Mouse (Mus musculus) liver, embryonic 14.5 days (tissue): ENCODE measurements around the gene Fnip2. TPM values are rescaled to one million over a fixed set of nuclear protein-coding genes. Genes with fewer than 3 reads are reported as not detected.

Experiments
- ATAC-seq: fragments of 200-750 bp; cut with Nextera tagmentation; 2 replicates; pipeline ENCODE4 v1.8.0; 2017; ENCODE audit warnings: moderate number of reproducible peaks, mild to moderate bottlenecking, moderate library complexity; ENCODE audit not compliant: insufficient read depth
- DNase-seq, 3 experiments: peaks; one replicate each; pipeline ENCODE4 v3.0.0-alpha.2; 2012 to 2013; ENCODE audit warnings: low read depth in 3 of 3, low spot score in 3 of 3
- H3K27ac ChIP-seq: fragments of 300-500 bp; sonication (generic); 2 replicates; pipeline ENCODE4 v1.5.1; 2014; ENCODE audit warnings: moderate library complexity, mild to moderate bottlenecking, control low read depth, inconsistent platforms
- H3K27me3 ChIP-seq: fragments of 300-500 bp; sonication (generic); 2 replicates; pipeline ENCODE4 v1.6.1; 2014; ENCODE audit warnings: mild to moderate bottlenecking, low read length, moderate library complexity; ENCODE audit not compliant: control insufficient read depth, insufficient read depth
- H3K36me3 ChIP-seq: fragments of 300-500 bp; sonication (generic); replicated peaks from 2 replicates; pipeline ENCODE4 v1.6.1; 2014; ENCODE audit warnings: low read depth; ENCODE audit not compliant: control insufficient read depth, insufficient read depth
- H3K4me1 ChIP-seq, 2 experiments: fragments of 200-500 bp in 1 of 2; fragments of 300-500 bp in 1 of 2; sonication (generic) in 1 of 2; replicated peaks; 2 replicates each; pipeline ENCODE4 v1.6.1; 2012 to 2014; ENCODE audit warnings: antibody characterized with exemption in 1 of 2, inconsistent platforms in 1 of 2, low read length in 1 of 2; ENCODE audit not compliant: control insufficient read depth in 2 of 2, insufficient read depth in 2 of 2
- H3K4me2 ChIP-seq: fragments of 300-500 bp; sonication (generic); 2 replicates; pipeline ENCODE4 v1.6.1; 2014; ENCODE audit warnings: low read depth, mild to moderate bottlenecking, control low read depth, moderate library complexity
- H3K4me3 ChIP-seq, 2 experiments: fragments of 200-500 bp in 1 of 2; fragments of 300-500 bp in 1 of 2; sonication (generic) in 1 of 2; 2 replicates each; pipeline ENCODE4 v1.5.1; 2012 to 2014; ENCODE audit warnings: low read depth in 2 of 2, low read length in 2 of 2, mild to moderate bottlenecking in 2 of 2, control low read depth in 1 of 2, inconsistent platforms in 1 of 2, moderate library complexity in 1 of 2; ENCODE audit not compliant: insufficient read depth in 1 of 2
- H3K9ac ChIP-seq: fragments of 300-500 bp; sonication (generic); replicated peaks from 2 replicates; pipeline ENCODE4 v1.6.1; 2014; ENCODE audit warnings: mild to moderate bottlenecking, control low read depth, moderate library complexity
- H3K9me3 ChIP-seq: fragments of 300-500 bp; sonication (generic); 2 replicates; pipeline ENCODE4 v1.6.1; 2016; ENCODE audit warnings: low read length, mixed read lengths; ENCODE audit not compliant: control insufficient read depth
- CTCF ChIP-seq: IDR thresholded peaks from 2 replicates; pipeline ENCODE4 v1.5.1; 2016; ENCODE audit warnings: antibody characterized with exemption, low read depth, control low read depth
- EP300 ChIP-seq: IDR thresholded peaks from 2 replicates; pipeline ENCODE4 v1.6.1; 2016; ENCODE audit warnings: antibody characterized with exemption, low read depth
- WGBS: fragments of 180-500 bp; shearing (Covaris S2); extraction: QIAGEN DNeasy Blood & Tissue Kit; methylation state at CpG from one replicate; pipeline ENCODE4 v1.1.7; 2014; ENCODE audit not compliant: insufficient replicate concordance; 5-methylcytosine and 5-hydroxymethylcytosine counted together
- polyA plus RNA-seq, 2 experiments: library from polyadenylated mRNA; depleted of rRNA in 1 of 2; stranded (reverse) in 1 of 2; unstranded in 1 of 2; fragments of >200 nt; fragmentation: Nextera tagmentation in 1 of 2; extraction: Ambion mirVana in 1 of 2; gene quantifications; 2 replicates each; pipeline versions ENCODE4 v1.2.1 to v1.2.3; 2012 to 2014

Fnip2 gene
- polyA plus RNA-seq (2012; rRNA removed) (5.2 and 5.9 TPM in 2 replicates), polyA plus RNA-seq (2014; fragmentation: Nextera tagmentation; extraction: Ambion mirVana) (3.5 TPM in 2 replicates)

DNA sequence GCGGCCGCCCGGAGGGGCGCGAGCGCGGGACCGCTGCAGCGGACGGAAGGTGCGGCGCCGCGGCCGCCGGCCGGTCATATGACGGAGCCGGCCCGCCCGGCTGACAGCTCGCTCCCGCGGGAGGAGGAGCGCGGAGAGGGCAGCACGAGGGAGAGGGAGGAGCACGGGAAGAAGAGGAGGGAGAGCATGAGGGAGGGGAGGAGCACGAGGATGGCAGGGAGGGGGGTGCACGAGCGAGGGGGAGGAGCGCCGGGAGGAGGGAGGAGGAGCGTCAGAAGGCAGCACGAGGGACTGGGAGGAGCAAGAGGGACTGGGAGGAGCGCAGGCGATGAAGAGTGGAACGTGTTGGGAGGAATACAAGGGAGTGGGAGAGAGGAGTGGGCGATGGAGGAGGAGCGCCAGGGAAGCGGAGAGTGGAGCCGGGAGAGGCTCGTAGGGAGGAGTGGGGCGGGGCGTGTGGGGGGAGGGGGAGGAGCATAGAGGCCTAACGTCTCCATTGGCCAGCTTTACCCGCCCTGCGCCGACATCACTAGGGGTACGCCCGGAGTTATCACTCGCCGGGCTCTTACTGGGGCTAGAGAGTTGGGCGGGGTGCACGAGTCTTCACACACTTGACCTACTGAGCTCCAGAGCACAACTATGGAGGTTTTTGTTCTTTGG is at the start of gene Fnip2:
Fnip2 (minus strand) TSS at position 94 of the 660 bp plus-strand sequence.
- no peaks in the 10 kb centered on the region for H3K9me3 ChIP-seq
- H3K4me2 ChIP-seq = peak within 1 kb of the TSS; percentile 91
- H3K36me3 ChIP-seq = no peaks in the 10 kb centered on the region
- no peaks in the 10 kb centered on the region for H3K27me3 ChIP-seq
- peaks cover 18 to 33% of the 10 kb centered on the region in 2 experiments for H3K4me1 ChIP-seq
- DNase-seq (peak; percentile 92 to 94 (median 93)), ATAC-seq (peak; percentile 92)
- 1% methylated on average over 48 of the region's 55 CpGs for WGBS
- H3K9ac ChIP-seq = peak within 1 kb of the TSS; percentile 87
- H3K27ac ChIP-seq = peak within 1 kb of the TSS; percentile 93
- peak within 1 kb of the TSS; percentile 83 to 95 for H3K4me3 ChIP-seq
- no peak for TF ChIP-seq CTCF
- TF ChIP-seq EP300 = peak; percentile 26; the same call in 1 of the 2 replicates

DNA sequence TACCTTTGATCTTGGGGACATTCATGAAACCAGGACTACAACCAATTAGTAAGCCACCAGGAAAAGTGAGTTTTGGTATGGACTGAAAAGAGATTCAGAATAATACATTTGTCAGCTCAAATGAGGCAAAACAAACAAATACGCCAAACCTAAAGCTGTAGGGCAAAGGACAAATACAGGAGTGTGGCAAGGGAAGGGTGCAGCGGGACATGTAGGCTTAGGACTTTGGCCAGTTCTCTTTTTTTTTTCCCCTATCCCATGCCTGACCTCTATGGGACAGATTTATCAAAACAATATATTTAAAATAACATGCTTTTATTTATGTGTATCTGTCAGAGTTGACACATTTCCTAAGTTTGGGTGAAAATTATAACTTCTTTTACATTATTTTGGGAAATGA is 42.3 kb upstream of the Fnip2 start:
- H3K9ac ChIP-seq = no peak overlapping the region
- ATAC-seq (no peak), DNase-seq (no peak)
- no peak overlapping the region for H3K4me3 ChIP-seq
- no peak for TF ChIP-seq CTCF
- TF ChIP-seq EP300 = no peak
- H3K4me1 ChIP-seq = no peaks in the 10 kb centered on the region
- no peaks in the 10 kb centered on the region for H3K9me3 ChIP-seq
- H3K36me3 ChIP-seq = peaks cover 17% of the 10 kb centered on the region
- H3K4me2 ChIP-seq = no peak overlapping the region
- no peak overlapping the region for H3K27ac ChIP-seq
- H3K27me3 ChIP-seq = no peaks in the 10 kb centered on the region
- WGBS = 76% methylated on average over 2 of the region's 2 CpGs

DNA sequence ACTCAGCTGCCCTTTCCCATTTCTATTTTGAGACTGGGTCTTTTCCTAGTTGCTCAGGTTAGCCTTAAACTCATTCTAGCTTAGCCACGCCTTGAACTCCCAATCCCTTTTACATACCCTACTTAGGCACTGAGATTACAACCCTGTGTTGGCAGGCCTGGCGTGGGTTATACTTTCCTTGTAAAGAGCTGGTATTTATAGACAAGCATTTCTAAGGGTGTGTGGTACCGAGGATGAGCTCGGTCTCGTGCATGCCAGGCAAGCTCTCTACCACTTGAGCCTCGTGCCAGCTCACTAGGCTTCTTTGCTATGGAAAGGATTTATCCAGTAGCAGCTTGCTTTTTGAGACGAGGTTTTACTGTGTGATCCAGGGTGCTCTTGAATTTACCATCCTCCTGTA is 27.9 kb upstream of the Fnip2 start:
- H3K9me3 ChIP-seq = no peaks in the 10 kb centered on the region
- H3K4me2 ChIP-seq = no peak overlapping the region
- H3K36me3 ChIP-seq = peaks cover 60% of the 10 kb centered on the region
- H3K27me3 ChIP-seq = no peaks in the 10 kb centered on the region
- 81% methylated on average over 7 of the region's 7 CpGs for WGBS
- no peak for ATAC-seq
- no peak overlapping the region for H3K4me3 ChIP-seq
- no peak overlapping the region for H3K9ac ChIP-seq
- H3K4me1 ChIP-seq = peaks cover 3 to 8% of the 10 kb centered on the region in 2 experiments; a peak in 3 of 4 replicates
- no peak overlapping the region for H3K27ac ChIP-seq
- DNase-seq = no peak
- TF ChIP-seq EP300 = no peak
- no peak for TF ChIP-seq CTCF

DNA sequence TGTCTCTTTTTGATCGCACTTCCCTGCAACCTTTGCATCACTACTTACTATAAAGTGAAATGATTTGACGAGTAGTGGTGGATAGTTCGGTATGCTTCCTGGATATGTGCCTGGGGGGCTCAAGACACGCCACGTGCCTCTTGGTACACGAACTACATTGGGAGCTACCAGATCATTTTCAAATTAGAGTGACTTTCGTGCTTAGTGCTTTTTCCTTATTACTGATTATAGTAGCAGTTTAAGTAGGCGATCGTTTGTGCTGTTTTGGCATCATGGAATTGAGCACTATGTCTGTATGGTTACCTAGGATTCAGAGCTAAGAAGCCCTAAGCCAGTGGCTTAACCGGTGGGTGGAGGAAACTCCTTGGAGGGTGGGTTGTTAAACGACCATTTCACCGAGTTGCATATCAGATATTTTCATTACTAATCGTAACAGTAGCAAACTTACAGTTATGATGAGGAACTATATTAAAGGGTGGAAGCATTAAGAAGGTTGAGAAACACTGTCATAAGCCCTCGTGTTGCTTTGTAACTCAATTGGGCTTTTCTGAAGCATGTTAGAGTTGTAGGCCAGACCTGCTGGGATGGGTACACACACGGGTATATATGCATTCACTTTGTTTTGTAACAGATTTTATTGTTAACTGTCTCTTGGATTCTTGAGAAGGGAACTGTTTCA is 24.3 kb upstream of the Fnip2 start:
- Histone ChIP-seq H3K36me3 (peaks cover 35% of the 10 kb centered on the region), H3K4me1 (peaks cover 3 to 9% of the 10 kb centered on the region in 2 experiments; a peak in 3 of 4 replicates), H3K4me2 (peak overlapping the region; percentile 89), H3K27me3 (no peaks in the 10 kb centered on the region), H3K4me3 (peak overlapping the region; percentile 62 to 97), H3K9me3 (no peaks in the 10 kb centered on the region), H3K9ac (peak overlapping the region; percentile 77), H3K27ac (peak overlapping the region; percentile 77)
- DNase-seq (no peak), ATAC-seq (peak; percentile 12; the same call in 1 of the 2 replicates)
- TF ChIP-seq EP300 = no peak
- no peak for TF ChIP-seq CTCF
- WGBS = under 1% methylated on average over 15 of the region's 15 CpGs
